Mouse (Mus musculus): ENCODE results near the gene Mocs3.

- TF ChIP-seq CTCF (IDR thresholded peaks at IDR 0.05; ENCODE audit: borderline replicate concordance, insufficient read depth, low read length) (no peak), POLR2A (IDR thresholded peaks at IDR 0.05; ENCODE audit: low read depth, low read length) (no peak)
Observed at GRCm38 (mm10) chr2:168260124-168260523, 29.7 kb downstream of the Mocs3 start.

Measured in embryonic fibroblast, embryonic 13.5 days (primary cell).